Mouse (Mus musculus) hindbrain, embryonic 11.5 days (tissue): ENCODE results near the gene Six3. TPM values are rescaled to one million over a fixed set of nuclear protein-coding genes. Genes with fewer than 3 reads are reported as not detected.
A peak's percentile ranks its signal among the peaks of the same experiment; 100 is the strongest.

Experiments used
- ATAC-seq: fragments of 200-750 bp; cut with Nextera tagmentation; 2 replicates; pipeline ENCODE4 v1.8.0; 2017; ENCODE audit warnings: mild to moderate bottlenecking, moderate TSS enrichment, moderate library complexity; ENCODE audit not compliant: low FRiP score
- DNase-seq: peaks from one replicate; pipeline ENCODE4 v3.0.0-alpha.2; 2015; ENCODE audit warnings: low spot score
- H3K27ac ChIP-seq: fragments of 300-500 bp; sonication (generic); 2 replicates; pipeline ENCODE4 v1.5.1; 2014; ENCODE audit warnings: mild to moderate bottlenecking, low read depth, low read length
- H3K27me3 ChIP-seq: fragments of 300-500 bp; sonication (generic); 2 replicates; pipeline ENCODE4 v1.6.1; 2014; ENCODE audit warnings: mild to moderate bottlenecking, low read length, moderate library complexity, mixed read lengths; ENCODE audit not compliant: control insufficient read depth, insufficient read depth
- H3K36me3 ChIP-seq: fragments of 300-500 bp; sonication (generic); 2 replicates; pipeline ENCODE4 v1.6.1; 2014; ENCODE audit warnings: mild to moderate bottlenecking, low read length, moderate library complexity, mixed read lengths; ENCODE audit not compliant: control insufficient read depth, insufficient read depth
- H3K4me1 ChIP-seq: fragments of 300-500 bp; sonication (generic); replicated peaks from 2 replicates; pipeline ENCODE4 v1.6.1; 2014; ENCODE audit warnings: low read length, mixed read lengths; ENCODE audit not compliant: control insufficient read depth, insufficient read depth
- H3K4me2 ChIP-seq: fragments of 300-500 bp; sonication (generic); replicated peaks from 2 replicates; pipeline ENCODE4 v1.6.1; 2014; ENCODE audit warnings: mild to moderate bottlenecking, low read depth, low read length
- H3K4me3 ChIP-seq: fragments of 300-500 bp; sonication (generic); 2 replicates; pipeline ENCODE4 v1.5.1; 2014; ENCODE audit warnings: low read depth, low read length
- H3K9ac ChIP-seq: fragments of 300-500 bp; sonication (generic); 2 replicates; pipeline ENCODE4 v1.6.1; 2014; ENCODE audit warnings: low read depth, low read length
- H3K9me3 ChIP-seq: fragments of 300-500 bp; sonication (generic); 2 replicates; pipeline ENCODE4 v1.6.1; 2016; ENCODE audit warnings: low read length; ENCODE audit not compliant: control insufficient read depth
- WGBS: fragments of 180-500 bp; shearing (Covaris S2); extraction: QIAGEN DNeasy Blood & Tissue Kit; methylation state at CpG from one replicate; pipeline ENCODE4 v1.1.7; 2014; 5-methylcytosine and 5-hydroxymethylcytosine counted together
- polyA plus RNA-seq: library from polyadenylated mRNA; unstranded; fragments of >200 nt; fragmentation: Nextera tagmentation; extraction: Ambion mirVana; gene quantifications from 2 replicates; pipeline ENCODE4 v1.2.1, GENCODE M21; 2014

Six3 gene
- polyA plus RNA-seq, 1 experiment from 2014 or later: 0.09 TPM

GRCm38 (mm10) chr17:85591976-85592375 lies 21.4 kb upstream of the Six3 start:
- no peak overlapping the region for H3K4me3 ChIP-seq
- 71% methylated on average over 6 of the region's 6 CpGs for WGBS
- no peak overlapping the region for H3K27ac ChIP-seq
- H3K4me1 ChIP-seq: no peaks in the 10 kb centered on the region
- H3K27me3 ChIP-seq: no peaks in the 10 kb centered on the region
- no peaks in the 10 kb centered on the region for H3K9me3 ChIP-seq
- H3K9ac ChIP-seq: no peak overlapping the region
- no peak overlapping the region for H3K4me2 ChIP-seq
- no peak for DNase-seq
- no peak for ATAC-seq
- H3K36me3 ChIP-seq: no peaks in the 10 kb centered on the region

DNA sequence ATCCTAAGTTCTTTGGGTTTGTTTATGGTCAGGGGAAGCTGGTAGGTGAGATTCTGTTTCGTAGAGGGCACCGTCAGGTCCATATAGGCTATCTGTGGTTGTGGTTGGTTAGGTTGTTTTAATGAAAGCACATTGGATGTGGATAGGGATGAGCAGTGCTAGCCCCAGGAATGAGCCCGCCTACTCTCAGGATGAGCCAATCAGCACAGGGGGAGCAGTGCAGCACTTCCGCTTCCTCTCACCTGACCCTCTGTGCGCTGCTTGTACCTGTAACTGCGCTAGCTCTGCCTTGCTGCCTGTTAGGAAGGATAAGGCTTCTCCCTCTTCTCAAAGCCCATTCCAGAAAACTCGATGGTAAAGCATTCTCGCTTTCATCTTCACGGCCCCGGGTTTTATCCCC lies 17.6 kb upstream of the Six3 start:
- no peak overlapping the region for H3K4me3 ChIP-seq
- H3K27ac ChIP-seq: no peak overlapping the region
- no peaks in the 10 kb centered on the region for H3K4me1 ChIP-seq
- H3K36me3 ChIP-seq: no peaks in the 10 kb centered on the region
- no peaks in the 10 kb centered on the region for H3K27me3 ChIP-seq
- no peak for DNase-seq
- no peak overlapping the region for H3K4me2 ChIP-seq
- ATAC-seq: no peak
- no peak overlapping the region for H3K9ac ChIP-seq
- H3K9me3 ChIP-seq: no peaks in the 10 kb centered on the region
- WGBS: 74% methylated on average over 10 of the region's 10 CpGs

- H3K4me1 ChIP-seq: no peaks in the 10 kb centered on the region
- H3K4me3 ChIP-seq: no peak overlapping the region
- no peak for ATAC-seq
- H3K9ac ChIP-seq: no peak overlapping the region
- H3K36me3 ChIP-seq: no peaks in the 10 kb centered on the region
- whole genome bisulfite sequencing: 68% methylated on average over 6 of the region's 6 CpGs
- no peak for DNase-seq
- H3K4me2 ChIP-seq: no peak overlapping the region
- H3K9me3 ChIP-seq: no peaks in the 10 kb centered on the region
- no peak overlapping the region for H3K27ac ChIP-seq
- no peaks in the 10 kb centered on the region for H3K27me3 ChIP-seq
Measured at GRCm38 (mm10) chr17:85596341-85596890, 17.0 kb upstream of the Six3 start.

GRCm38 (mm10) chr17:85599520-85599919 lies 13.9 kb upstream of the Six3 start:
- 62% methylated on average over 9 of the region's 9 CpGs for WGBS
- H3K4me1 ChIP-seq: no peaks in the 10 kb centered on the region
- no peak overlapping the region for H3K9ac ChIP-seq
- no peak overlapping the region for H3K27ac ChIP-seq
- H3K4me2 ChIP-seq: no peak overlapping the region
- ATAC-seq (no peak), DNase-seq (no peak)
- H3K27me3 ChIP-seq: peaks cover 18% of the 10 kb centered on the region
- H3K4me3 ChIP-seq: no peak overlapping the region
- H3K36me3 ChIP-seq: no peaks in the 10 kb centered on the region
- H3K9me3 ChIP-seq: no peaks in the 10 kb centered on the region

- H3K27me3 ChIP-seq: peaks cover 78% of the 10 kb centered on the region
- no peak overlapping the region for H3K4me2 ChIP-seq
- ATAC-seq: no peak
- DNase-seq: peak; percentile 33
- H3K4me3 ChIP-seq: no peak overlapping the region
- 2% methylated on average over 3 of the region's 3 CpGs for WGBS
- H3K9ac ChIP-seq: no peak overlapping the region
- no peaks in the 10 kb centered on the region for H3K36me3 ChIP-seq
- H3K4me1 ChIP-seq: no peaks in the 10 kb centered on the region
- no peak overlapping the region for H3K27ac ChIP-seq
- no peaks in the 10 kb centered on the region for H3K9me3 ChIP-seq
Measured at GRCm38 (mm10) chr17:85606463-85606862, 6.9 kb upstream of the Six3 start.

DNA sequence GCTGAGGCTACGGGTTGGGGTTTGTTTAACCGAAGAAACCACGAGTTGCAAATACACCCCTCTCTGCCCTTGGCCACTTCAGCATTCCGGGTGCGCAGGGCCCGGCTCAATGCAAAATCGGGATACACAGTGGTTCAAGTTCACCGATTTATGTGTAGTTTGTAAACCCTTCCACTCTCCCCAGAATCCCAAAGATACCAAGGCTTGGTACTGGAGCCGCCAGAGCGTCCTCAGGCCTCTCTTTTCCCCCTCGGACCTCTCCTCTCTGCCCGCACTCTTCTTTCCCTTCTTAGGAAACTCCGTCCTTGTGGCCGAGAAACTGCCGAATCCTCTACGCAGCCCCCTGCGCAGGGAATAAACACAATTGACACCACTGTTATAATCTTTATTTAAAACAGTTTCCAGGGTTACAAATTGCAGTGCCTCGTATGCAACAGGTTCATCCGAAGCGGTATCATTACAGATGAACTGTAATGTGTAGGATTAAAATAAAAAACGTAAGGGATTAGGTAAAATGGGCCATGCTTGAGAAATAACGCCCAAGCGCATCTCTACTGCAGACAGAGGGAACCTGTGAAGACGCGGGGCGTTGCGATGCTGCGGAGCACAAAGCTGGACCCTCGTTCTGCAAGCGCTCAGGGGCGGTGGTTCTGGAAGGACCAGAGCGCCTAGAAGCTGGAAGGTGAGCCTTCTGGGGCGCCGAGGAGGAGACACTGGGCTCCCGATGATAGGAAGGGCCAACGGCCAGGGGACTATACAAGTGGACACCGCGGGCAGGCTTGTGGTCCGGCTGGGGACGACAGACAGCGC lies 5.6 kb upstream of the Six3 start:
- DNase-seq (peak; percentile 66), ATAC-seq (no peak)
- peaks cover 84% of the 10 kb centered on the region for H3K27me3 ChIP-seq
- no peaks in the 10 kb centered on the region for H3K4me1 ChIP-seq
- no peaks in the 10 kb centered on the region for H3K36me3 ChIP-seq
- no peaks in the 10 kb centered on the region for H3K9me3 ChIP-seq
- H3K27ac ChIP-seq: no peak overlapping the region
- no peak overlapping the region for H3K4me3 ChIP-seq
- H3K4me2 ChIP-seq: no peak overlapping the region
- no peak overlapping the region for H3K9ac ChIP-seq
- WGBS: 2% methylated on average over 40 of the region's 41 CpGs

DNA sequence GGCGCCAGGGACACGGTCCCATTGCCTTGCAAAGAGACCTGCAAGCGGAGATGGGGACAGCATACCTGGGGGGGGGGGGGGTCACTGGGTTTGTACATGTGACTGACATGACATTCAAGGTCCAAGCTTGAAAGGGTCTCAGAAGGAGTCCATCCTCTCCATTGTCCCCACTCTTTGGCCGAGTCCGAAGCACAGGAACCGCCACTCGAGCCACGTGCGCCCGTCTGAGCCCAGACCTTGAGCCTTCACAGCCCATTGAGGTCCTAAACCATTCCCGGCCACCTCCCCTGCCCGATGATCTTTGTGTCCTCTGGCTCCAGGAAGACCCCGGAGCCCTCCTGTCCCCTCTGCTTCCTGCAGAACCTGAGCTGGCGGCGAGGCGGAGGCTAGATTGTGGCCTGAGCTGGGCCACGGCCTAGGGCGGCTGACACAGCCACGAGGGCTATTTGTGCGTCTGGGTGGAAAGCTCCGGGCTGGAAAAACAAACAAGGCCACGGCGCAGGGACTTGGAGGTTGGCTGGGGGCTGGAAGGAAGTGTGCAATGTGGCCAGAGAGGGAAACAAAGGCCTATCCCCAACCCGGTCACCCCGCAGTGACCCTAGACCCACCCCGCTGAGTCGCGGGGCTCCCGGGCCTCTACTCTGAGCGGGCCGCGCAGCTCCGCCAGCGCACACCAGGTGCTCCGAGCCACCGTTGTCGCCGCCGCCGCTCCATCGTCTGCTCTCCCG lies 4.9 kb upstream of the Six3 start:
- no peak overlapping the region for H3K27ac ChIP-seq
- no peaks in the 10 kb centered on the region for H3K4me1 ChIP-seq
- H3K9me3 ChIP-seq: no peaks in the 10 kb centered on the region
- ATAC-seq (peak; percentile 27; the same call in 1 of the 2 replicates), DNase-seq (peak; percentile 66)
- no peak overlapping the region for H3K9ac ChIP-seq
- H3K36me3 ChIP-seq: no peaks in the 10 kb centered on the region
- WGBS: under 1% methylated on average over 42 of the region's 42 CpGs
- H3K4me3 ChIP-seq: no peak overlapping the region
- no peak overlapping the region for H3K4me2 ChIP-seq
- H3K27me3 ChIP-seq: peaks cover 86% of the 10 kb centered on the region

DNA sequence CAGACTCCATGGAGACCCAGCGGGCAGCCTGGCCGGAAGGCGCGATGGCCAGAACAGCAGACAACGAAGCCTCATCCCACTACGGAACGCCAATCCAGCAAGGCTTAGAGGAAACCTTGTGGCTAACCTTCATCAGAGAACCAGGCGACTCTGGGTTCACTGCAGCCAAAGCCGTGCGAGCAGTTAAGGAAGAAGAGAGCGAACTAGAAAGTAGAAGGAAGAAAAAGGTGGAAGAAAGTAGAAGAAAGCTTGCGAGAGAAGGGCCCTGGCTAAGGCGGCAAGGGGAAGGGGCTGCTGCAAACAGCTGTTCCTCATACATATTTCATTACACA lies 4.3 kb upstream of the Six3 start:
- Histone ChIP-seq H3K27ac (no peak overlapping the region), H3K4me2 (no peak overlapping the region), H3K9ac (no peak overlapping the region), H3K36me3 (no peaks in the 10 kb centered on the region), H3K4me3 (no peak overlapping the region), H3K4me1 (no peaks in the 10 kb centered on the region), H3K9me3 (no peaks in the 10 kb centered on the region), H3K27me3 (peaks cover 89% of the 10 kb centered on the region)
- 0% methylated on average over 13 of the region's 13 CpGs for WGBS
- no peak for DNase-seq
- ATAC-seq: no peak
